Mouse (Mus musculus): ENCODE data around the gene Asap2. TPM values are rescaled to one million over a fixed set of nuclear protein-coding genes. Genes with fewer than 3 reads are reported as not detected.
A peak's percentile ranks its signal among the peaks of the same experiment; 100 is the strongest.

Gene Asap2
- polyA plus RNA-seq, 1 experiment = 0.77 TPM

DNA sequence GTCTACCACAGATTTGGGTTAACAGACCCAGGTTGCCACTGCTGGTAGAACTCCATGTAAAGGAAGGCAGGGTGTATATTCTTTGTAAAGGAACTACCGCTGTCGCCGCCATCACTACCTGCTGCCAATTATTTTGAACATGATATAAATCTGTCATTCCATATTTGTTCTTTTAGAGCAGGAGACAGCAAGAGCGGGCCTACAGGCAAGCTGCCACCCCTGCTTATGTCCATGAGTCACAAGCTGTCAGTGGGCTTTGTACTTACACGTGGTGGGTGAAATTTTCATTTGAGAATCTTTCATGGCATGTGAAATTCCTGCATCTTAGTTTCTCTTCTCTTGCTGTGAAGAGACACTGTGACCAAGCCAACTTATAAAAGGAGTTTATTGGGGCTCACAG lies 273.0 kb downstream of the Asap2 start:
- TF ChIP-seq POLR2A (IDR thresholded peaks at IDR 0.05; ENCODE audit: control insufficient read depth, low read depth, low read length) = no peak
- TF ChIP-seq CTCF (IDR thresholded peaks at IDR 0.05; ENCODE audit: control insufficient read depth, insufficient read depth, insufficient replicate concordance, low read depth, low read length) = no peak
- Histone ChIP-seq H3K4me3 (ENCODE audit: control insufficient read depth, low read depth, low read length) (no peak overlapping the region), H3K27me3 (ENCODE audit: control insufficient read depth, insufficient read depth, low read length) (no peaks in the 10 kb centered on the region), H3K4me1 (ENCODE audit: control insufficient read depth, insufficient read depth, low read length) (no peaks in the 10 kb centered on the region), H3K27ac (ENCODE audit: control insufficient read depth, insufficient read depth, low read depth, low read length) (no peak overlapping the region), H3K36me3 (ENCODE audit: control insufficient read depth, insufficient read depth, low read length) (no peaks in the 10 kb centered on the region)

DNA sequence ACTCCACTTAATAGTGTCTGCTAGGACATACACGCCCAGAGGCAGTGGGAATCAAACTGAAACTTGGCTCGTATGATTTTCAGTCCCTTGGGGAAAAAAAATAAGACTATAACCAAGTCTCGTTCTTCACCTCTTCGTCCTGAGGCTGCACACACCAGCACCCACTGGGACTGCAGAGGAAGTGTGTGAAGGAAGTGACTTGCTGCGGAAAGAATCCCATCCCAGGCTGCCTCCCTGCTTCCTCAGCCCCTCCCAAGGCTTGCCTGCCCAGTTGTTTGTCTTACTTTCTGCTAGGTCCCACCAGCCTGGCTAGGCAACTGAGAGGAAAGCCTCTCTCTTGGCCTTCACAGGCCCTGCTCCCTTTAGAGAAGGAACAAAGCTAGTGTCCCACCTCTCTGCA lies 274.0 kb downstream of the Asap2 start:
- no peaks in the 10 kb centered on the region for H3K36me3 ChIP-seq (ENCODE audit: control insufficient read depth, insufficient read depth, low read length)
- no peak overlapping the region for H3K27ac ChIP-seq (ENCODE audit: control insufficient read depth, insufficient read depth, low read depth, low read length)
- no peaks in the 10 kb centered on the region for H3K27me3 ChIP-seq (ENCODE audit: control insufficient read depth, insufficient read depth, low read length)
- no peaks in the 10 kb centered on the region for H3K4me1 ChIP-seq (ENCODE audit: control insufficient read depth, insufficient read depth, low read length)
- H3K4me3 ChIP-seq (ENCODE audit: control insufficient read depth, low read depth, low read length) = no peak overlapping the region
- TF ChIP-seq CTCF (IDR thresholded peaks at IDR 0.05; ENCODE audit: control insufficient read depth, insufficient read depth, insufficient replicate concordance, low read depth, low read length) (no peak), POLR2A (IDR thresholded peaks at IDR 0.05; ENCODE audit: control insufficient read depth, low read depth, low read length) (no peak)

DNA sequence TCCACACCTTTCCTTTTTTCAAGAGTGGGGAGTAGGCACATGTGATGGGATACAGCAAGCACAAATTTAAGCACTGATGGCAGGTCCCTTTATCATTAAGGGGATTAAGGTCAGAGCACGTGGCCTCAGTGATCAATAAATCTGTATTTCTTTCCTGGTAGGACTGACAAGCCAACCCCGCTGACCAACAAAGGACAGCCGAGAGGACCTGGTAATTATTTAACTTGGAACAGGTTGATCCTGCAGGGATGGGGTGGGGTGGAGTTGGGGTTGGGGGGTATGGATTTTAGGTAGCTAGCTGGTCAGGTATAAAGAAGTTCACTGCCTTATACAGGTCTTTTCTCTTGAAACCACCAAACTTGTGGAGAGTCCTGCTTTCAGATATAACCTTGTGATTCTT lies 274.7 kb downstream of the Asap2 start:
- no peaks in the 10 kb centered on the region for H3K36me3 ChIP-seq (ENCODE audit: control insufficient read depth, insufficient read depth, low read length)
- no peak overlapping the region for H3K4me3 ChIP-seq (ENCODE audit: control insufficient read depth, low read depth, low read length)

DNA sequence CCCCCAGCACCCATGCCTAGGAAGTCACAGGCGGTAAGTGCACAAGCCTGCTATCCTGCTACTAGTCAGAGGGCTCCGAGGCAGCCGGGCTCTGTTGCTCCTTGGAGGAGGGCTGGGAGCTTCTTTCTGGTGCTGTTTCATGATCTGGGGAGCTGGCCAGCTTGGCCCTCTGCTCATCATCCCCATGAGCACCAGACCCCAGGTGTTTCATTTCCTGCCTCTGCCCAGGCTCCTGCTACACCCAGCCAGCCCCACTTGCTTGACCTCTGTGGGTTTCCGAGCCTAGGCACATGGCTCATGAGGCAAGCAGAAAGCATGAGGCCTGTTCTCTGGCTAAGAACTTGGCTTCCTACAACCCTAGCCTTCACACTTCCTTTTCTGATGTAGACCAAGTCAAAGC lies 275.2 kb downstream of the Asap2 start:
- Histone ChIP-seq H3K27me3 (ENCODE audit: control insufficient read depth, insufficient read depth, low read length) (no peaks in the 10 kb centered on the region), H3K27ac (ENCODE audit: control insufficient read depth, insufficient read depth, low read depth, low read length) (no peak overlapping the region), H3K36me3 (ENCODE audit: control insufficient read depth, insufficient read depth, low read length) (no peaks in the 10 kb centered on the region; the same call in 1 of the 2 replicates), H3K4me3 (ENCODE audit: control insufficient read depth, low read depth, low read length) (no peak overlapping the region), H3K4me1 (ENCODE audit: control insufficient read depth, insufficient read depth, low read length) (no peaks in the 10 kb centered on the region)
- TF ChIP-seq POLR2A (IDR thresholded peaks at IDR 0.05; ENCODE audit: control insufficient read depth, low read depth, low read length) = no peak
- no peak for TF ChIP-seq CTCF (IDR thresholded peaks at IDR 0.05; ENCODE audit: control insufficient read depth, insufficient read depth, insufficient replicate concordance, low read depth, low read length)

More for the DNA sequence above, 274.7 kb downstream of the Asap2 start:
- H3K27me3 ChIP-seq (ENCODE audit: control insufficient read depth, insufficient read depth, low read length) = no peaks in the 10 kb centered on the region
- no peaks in the 10 kb centered on the region for H3K4me1 ChIP-seq (ENCODE audit: control insufficient read depth, insufficient read depth, low read length)
- TF ChIP-seq POLR2A (IDR thresholded peaks at IDR 0.05; ENCODE audit: control insufficient read depth, low read depth, low read length) (no peak), CTCF (IDR thresholded peaks at IDR 0.05; ENCODE audit: control insufficient read depth, insufficient read depth, insufficient replicate concordance, low read depth, low read length) (no peak)
- H3K27ac ChIP-seq (ENCODE audit: control insufficient read depth, insufficient read depth, low read depth, low read length) = no peak overlapping the region

DNA sequence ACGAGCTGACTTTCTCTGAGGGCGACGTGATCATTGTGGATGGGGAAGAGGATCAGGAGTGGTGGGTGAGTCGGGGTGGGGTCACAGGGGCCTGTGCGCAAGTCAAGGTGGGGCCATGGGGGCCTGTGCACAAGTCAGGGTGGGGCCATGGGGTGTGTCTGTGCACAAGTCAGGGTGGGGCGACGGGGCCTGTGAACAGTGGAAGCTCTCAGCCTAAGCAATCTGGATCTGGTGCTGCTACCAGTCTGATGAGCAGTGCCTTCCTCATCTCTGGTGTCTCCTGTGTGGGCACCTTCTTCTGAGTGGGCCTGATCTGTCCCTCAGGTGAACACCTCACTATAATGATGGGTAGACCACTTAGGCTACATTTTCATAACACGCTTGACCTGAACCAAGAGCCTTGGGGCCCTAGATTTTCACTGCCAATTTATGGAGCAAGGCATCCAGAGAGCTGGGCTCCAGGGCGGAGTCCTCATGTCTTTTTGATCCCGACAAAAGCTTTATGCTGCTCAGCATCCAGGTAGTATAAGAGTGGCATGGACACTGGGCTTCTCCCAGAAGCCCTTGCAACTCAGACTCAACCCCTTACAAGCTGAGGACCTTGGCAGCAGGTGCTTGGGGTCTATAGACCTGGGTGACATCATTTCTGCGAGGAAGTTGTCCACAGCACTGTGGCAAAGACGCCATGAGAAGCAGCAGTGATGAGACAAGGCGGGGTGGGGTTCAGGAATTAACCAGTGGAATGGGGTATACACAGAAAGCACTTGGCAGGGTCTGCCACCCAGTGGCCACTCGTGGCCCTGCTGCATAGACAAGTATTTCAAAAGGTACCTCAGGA lies 275.9 kb downstream of the Asap2 start:
- no peak overlapping the region for H3K27ac ChIP-seq (ENCODE audit: control insufficient read depth, insufficient read depth, low read depth, low read length)
- no peaks in the 10 kb centered on the region for H3K27me3 ChIP-seq (ENCODE audit: control insufficient read depth, insufficient read depth, low read length)
- H3K4me1 ChIP-seq (ENCODE audit: control insufficient read depth, insufficient read depth, low read length) = no peaks in the 10 kb centered on the region
- no peak overlapping the region for H3K4me3 ChIP-seq (ENCODE audit: control insufficient read depth, low read depth, low read length)
- H3K36me3 ChIP-seq (ENCODE audit: control insufficient read depth, insufficient read depth, low read length) = no peaks in the 10 kb centered on the region; the same call in 1 of the 2 replicates
- TF ChIP-seq POLR2A (IDR thresholded peaks at IDR 0.05; ENCODE audit: control insufficient read depth, low read depth, low read length) (no peak), CTCF (IDR thresholded peaks at IDR 0.05; ENCODE audit: control insufficient read depth, insufficient read depth, insufficient replicate concordance, low read depth, low read length) (peak; percentile 53; the same call in 1 of the 2 replicates)

DNA sequence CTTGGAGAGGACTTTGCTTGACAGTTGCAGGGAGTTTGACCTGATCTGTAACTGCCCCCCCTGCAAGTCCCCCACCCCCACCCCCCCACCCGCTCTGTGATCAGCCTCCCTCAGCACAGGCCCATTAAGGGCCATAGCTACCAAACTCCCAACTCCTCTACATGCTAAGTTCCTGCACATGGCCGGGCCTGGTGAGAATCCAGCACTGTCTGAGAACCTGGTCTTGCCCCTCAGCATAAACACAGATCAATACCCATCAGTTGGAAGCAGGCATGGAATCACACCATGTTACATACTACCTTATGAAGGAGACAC lies 276.5 kb downstream of the Asap2 start:
- Histone ChIP-seq H3K27ac (ENCODE audit: control insufficient read depth, insufficient read depth, low read depth, low read length) (no peak overlapping the region), H3K36me3 (ENCODE audit: control insufficient read depth, insufficient read depth, low read length) (no peaks in the 10 kb centered on the region; the same call in 1 of the 2 replicates)

DNA sequence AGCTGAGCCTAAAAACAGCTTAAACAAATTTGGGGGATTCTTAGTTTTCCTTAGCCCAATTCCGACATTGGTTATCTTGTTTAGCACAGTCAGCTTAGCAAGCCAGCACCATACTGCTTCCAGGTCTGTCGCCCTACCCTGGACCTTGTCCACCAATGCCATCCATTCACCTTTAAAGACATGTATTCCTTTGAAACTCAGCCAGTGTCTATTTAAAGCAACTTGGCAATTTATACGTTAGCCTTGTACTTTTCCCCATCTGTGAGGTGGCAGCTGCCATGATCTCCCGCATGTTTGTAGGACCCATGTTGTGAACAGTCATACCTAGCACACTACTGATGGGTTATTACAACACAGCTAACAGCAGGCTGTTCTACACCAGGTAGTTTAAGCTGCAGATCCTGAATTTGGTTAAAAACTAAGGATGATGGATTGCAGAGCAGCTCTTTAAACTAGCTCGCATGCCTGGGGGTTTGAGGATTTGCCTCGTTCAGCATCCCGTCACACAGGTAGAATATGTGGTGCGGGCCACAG lies 277.9 kb downstream of the Asap2 start:
- H3K4me1 ChIP-seq (ENCODE audit: control insufficient read depth, insufficient read depth, low read length) = no peaks in the 10 kb centered on the region
- no peaks in the 10 kb centered on the region for H3K27me3 ChIP-seq (ENCODE audit: control insufficient read depth, insufficient read depth, low read length)
- no peak overlapping the region for H3K4me3 ChIP-seq (ENCODE audit: control insufficient read depth, low read depth, low read length)
- no peaks in the 10 kb centered on the region; the same call in 1 of the 2 replicates for H3K36me3 ChIP-seq (ENCODE audit: control insufficient read depth, insufficient read depth, low read length)
- no peak overlapping the region for H3K27ac ChIP-seq (ENCODE audit: control insufficient read depth, insufficient read depth, low read depth, low read length)
- TF ChIP-seq POLR2A (IDR thresholded peaks at IDR 0.05; ENCODE audit: control insufficient read depth, low read depth, low read length) (no peak), CTCF (IDR thresholded peaks at IDR 0.05; ENCODE audit: control insufficient read depth, insufficient read depth, insufficient replicate concordance, low read depth, low read length) (no peak)

More for the DNA sequence above, 276.5 kb downstream of the Asap2 start:
- Histone ChIP-seq H3K4me3 (ENCODE audit: control insufficient read depth, low read depth, low read length) (no peak overlapping the region), H3K27me3 (ENCODE audit: control insufficient read depth, insufficient read depth, low read length) (no peaks in the 10 kb centered on the region), H3K4me1 (ENCODE audit: control insufficient read depth, insufficient read depth, low read length) (no peaks in the 10 kb centered on the region)
- TF ChIP-seq CTCF (IDR thresholded peaks at IDR 0.05; ENCODE audit: control insufficient read depth, insufficient read depth, insufficient replicate concordance, low read depth, low read length) = no peak
- no peak for TF ChIP-seq POLR2A (IDR thresholded peaks at IDR 0.05; ENCODE audit: control insufficient read depth, low read depth, low read length)
